Mouse (Mus musculus) liver, postnatal 0 days (tissue): ENCODE data around the gene Emb. TPM values are rescaled to one million over a fixed set of nuclear protein-coding genes. Genes with fewer than 3 reads are reported as not detected.

ENCODE experiments used
- ATAC-seq: fragments of 200-750 bp; cut with Nextera tagmentation; 2 replicates; pipeline ENCODE4 v1.8.0; 2017; ENCODE audit warnings: mild to moderate bottlenecking, moderate library complexity
- DNase-seq: peaks from one replicate; pipeline ENCODE4 v3.0.0-alpha.2; 2016
- H3K27ac ChIP-seq: fragments of 300-500 bp; sonication (generic); 2 replicates; pipeline ENCODE4 v1.5.1; 2014; ENCODE audit warnings: antibody characterized with exemption, moderate library complexity, mild to moderate bottlenecking, low read depth
- H3K27me3 ChIP-seq: fragments of 300-500 bp; sonication (generic); 2 replicates; pipeline ENCODE4 v1.6.1; 2014; ENCODE audit warnings: low read length, control low read depth, mixed read lengths; ENCODE audit not compliant: insufficient read depth
- H3K36me3 ChIP-seq: fragments of 300-500 bp; sonication (generic); replicated peaks from 2 replicates; pipeline ENCODE4 v1.6.1; 2014; ENCODE audit warnings: mild to moderate bottlenecking, control low read depth, low read length, moderate library complexity, mixed read lengths; ENCODE audit not compliant: insufficient read depth
- H3K4me1 ChIP-seq: fragments of 300-500 bp; sonication (generic); 2 replicates; pipeline ENCODE4 v1.6.1; 2014; ENCODE audit warnings: antibody characterized with exemption, mild to moderate bottlenecking, control low read depth; ENCODE audit not compliant: insufficient read depth
- H3K4me2 ChIP-seq: fragments of 300-500 bp; sonication (generic); 2 replicates; pipeline ENCODE4 v1.6.1; 2014; ENCODE audit warnings: low read depth, mild to moderate bottlenecking, low read length, moderate library complexity, mixed read lengths
- H3K4me3 ChIP-seq: fragments of 300-500 bp; sonication (generic); 2 replicates; pipeline ENCODE4 v1.5.1; 2014; ENCODE audit warnings: low read depth, low read length
- H3K9ac ChIP-seq: fragments of 300-500 bp; sonication (generic); replicated peaks from 2 replicates; pipeline ENCODE4 v1.6.1; 2014; ENCODE audit warnings: mild to moderate bottlenecking, moderate library complexity
- H3K9me3 ChIP-seq: fragments of 300-500 bp; sonication (generic); 2 replicates; pipeline ENCODE4 v1.6.1; 2016; ENCODE audit warnings: mild to moderate bottlenecking, control low read depth, low read length, mixed read lengths
- CTCF ChIP-seq: sonication (generic); IDR thresholded peaks from 2 replicates; pipeline ENCODE4 v1.5.1; 2016; ENCODE audit warnings: antibody characterized with exemption, low read depth
- EP300 ChIP-seq: IDR thresholded peaks from 2 replicates; pipeline ENCODE4 v1.6.1; 2016; ENCODE audit warnings: antibody characterized with exemption, low read depth, mild to moderate bottlenecking
- WGBS: fragments of 180-500 bp; shearing (Covaris S2); extraction: QIAGEN DNeasy Blood & Tissue Kit; methylation state at CpG from one replicate; pipeline ENCODE4 v1.1.7; 2014; ENCODE audit not compliant: insufficient replicate concordance; 5-methylcytosine and 5-hydroxymethylcytosine counted together
- polyA plus RNA-seq: library from polyadenylated mRNA; unstranded; fragments of >200 nt; fragmentation: Nextera tagmentation; extraction: Ambion mirVana; gene quantifications from 2 replicates; pipeline ENCODE4 v1.2.1, GENCODE M21; 2015

Gene Emb
- polyA plus RNA-seq, 1 experiment from 2014 or later: 15.4 TPM

GRCm38 (mm10) chr13:117204685-117205084, 3.7 kb upstream of the Emb start:
- TF ChIP-seq EP300 (no peak), CTCF (no peak)
- H3K9ac ChIP-seq: no peak overlapping the region
- H3K27me3 ChIP-seq: no peaks in the 10 kb centered on the region
- 79% methylated on average over 7 of the region's 7 CpGs for WGBS
- H3K9me3 ChIP-seq: no peaks in the 10 kb centered on the region
- no peaks in the 10 kb centered on the region for H3K36me3 ChIP-seq
- DNase-seq (no peak), ATAC-seq (no peak)
- H3K4me1 ChIP-seq: no peaks in the 10 kb centered on the region
- no peak overlapping the region for H3K4me3 ChIP-seq
- no peak overlapping the region for H3K27ac ChIP-seq
- no peak overlapping the region for H3K4me2 ChIP-seq

GRCm38 (mm10) chr13:117206066-117206465, 2.3 kb upstream of the Emb start:
- Histone ChIP-seq H3K36me3 (no peaks in the 10 kb centered on the region), H3K9me3 (no peaks in the 10 kb centered on the region), H3K27ac (no peak overlapping the region), H3K4me3 (no peak overlapping the region), H3K4me1 (no peaks in the 10 kb centered on the region), H3K9ac (no peak overlapping the region), H3K4me2 (no peak overlapping the region), H3K27me3 (no peaks in the 10 kb centered on the region)
- ATAC-seq: no peak
- TF ChIP-seq CTCF (no peak), EP300 (no peak)
- 75% methylated on average over 8 of the region's 8 CpGs for WGBS
- DNase-seq: no peak

GRCm38 (mm10) chr13:117211386-117211875, 3.1 kb downstream of the Emb start:
- TF ChIP-seq EP300 (no peak), CTCF (no peak)
- Histone ChIP-seq H3K27ac (peak overlapping the region; percentile 77), H3K4me1 (no peaks in the 10 kb centered on the region), H3K27me3 (no peaks in the 10 kb centered on the region), H3K9me3 (no peaks in the 10 kb centered on the region), H3K36me3 (no peaks in the 10 kb centered on the region), H3K4me2 (peak overlapping the region; percentile 24), H3K9ac (no peak overlapping the region), H3K4me3 (no peak overlapping the region)
- DNase-seq (peak; percentile 27), ATAC-seq (peak; percentile 81)
- 25% methylated on average over 11 of the region's 11 CpGs for WGBS

- WGBS: 39% methylated on average over 10 of the region's 10 CpGs
Measured at GRCm38 (mm10) chr13:117215481-117215880, 7.1 kb downstream of the Emb start.

GRCm38 (mm10) chr13:117216126-117216525, 7.8 kb downstream of the Emb start:
- Histone ChIP-seq H3K27me3 (peaks cover 11% of the 10 kb centered on the region), H3K36me3 (no peaks in the 10 kb centered on the region), H3K9me3 (no peaks in the 10 kb centered on the region), H3K4me1 (peaks cover 5% of the 10 kb centered on the region; the same call in 1 of the 2 replicates), H3K4me3 (no peak overlapping the region), H3K27ac (no peak overlapping the region), H3K9ac (no peak overlapping the region), H3K4me2 (no peak overlapping the region)
- ATAC-seq: no peak
- TF ChIP-seq CTCF (no peak), EP300 (no peak)
- 41% methylated on average over 10 of the region's 10 CpGs for WGBS
- DNase-seq: no peak

More at GRCm38 (mm10) chr13:117215481-117215880, 7.1 kb downstream of the Emb start:
- no peaks in the 10 kb centered on the region; the same call in 1 of the 2 replicates for H3K4me1 ChIP-seq
- no peaks in the 10 kb centered on the region for H3K9me3 ChIP-seq
- no peaks in the 10 kb centered on the region for H3K36me3 ChIP-seq
- no peak overlapping the region for H3K9ac ChIP-seq
- peaks cover 5% of the 10 kb centered on the region for H3K27me3 ChIP-seq
- no peak for DNase-seq
- no peak overlapping the region for H3K4me2 ChIP-seq
- no peak for ATAC-seq
- no peak overlapping the region for H3K4me3 ChIP-seq
- TF ChIP-seq EP300: no peak
- TF ChIP-seq CTCF: no peak
- H3K27ac ChIP-seq: no peak overlapping the region

- no peak for TF ChIP-seq CTCF
- ATAC-seq (no peak), DNase-seq (no peak)
- H3K9me3 ChIP-seq: no peaks in the 10 kb centered on the region
- H3K36me3 ChIP-seq: no peaks in the 10 kb centered on the region
- WGBS: 39% methylated on average over 9 of the region's 9 CpGs
- no peak overlapping the region for H3K4me2 ChIP-seq
- H3K9ac ChIP-seq: no peak overlapping the region
- no peak overlapping the region for H3K27ac ChIP-seq
- H3K4me1 ChIP-seq: peaks cover 7% of the 10 kb centered on the region; the same call in 1 of the 2 replicates
- H3K4me3 ChIP-seq: no peak overlapping the region
- H3K27me3 ChIP-seq: peaks cover 18% of the 10 kb centered on the region
Measured at GRCm38 (mm10) chr13:117216752-117217363, 8.5 kb downstream of the Emb start.
